Mouse (Mus musculus) ES-CJ7 (cell line): Measurements from ENCODE around the gene Cadps2.

Experiments used
- DNase-seq: peaks from one replicate; pipeline ENCODE4 v3.0.0; 2011; ENCODE audit warnings: low read depth, low spot score

The Cadps2 gene

DNA sequence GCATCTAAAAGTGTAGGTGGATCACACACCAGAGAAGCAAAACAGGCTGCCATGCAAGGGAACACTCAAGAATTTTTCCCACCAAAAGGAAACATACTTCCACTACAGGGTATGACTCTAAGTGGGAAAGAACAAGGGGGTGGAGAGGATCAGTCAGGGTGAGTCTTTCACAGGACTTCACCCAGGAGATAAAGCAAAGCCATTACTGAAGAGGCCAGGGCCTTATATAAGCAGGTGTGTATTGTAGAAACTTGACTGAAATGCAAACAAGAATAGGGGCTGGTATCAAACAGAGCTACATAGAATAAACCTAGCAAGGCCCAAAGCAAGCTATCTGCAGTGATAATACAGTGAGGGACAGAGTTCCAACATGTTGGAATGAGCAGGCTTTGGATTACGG, 271.6 kb downstream of the Cadps2 start:
- no peak for DNase-seq

DNA sequence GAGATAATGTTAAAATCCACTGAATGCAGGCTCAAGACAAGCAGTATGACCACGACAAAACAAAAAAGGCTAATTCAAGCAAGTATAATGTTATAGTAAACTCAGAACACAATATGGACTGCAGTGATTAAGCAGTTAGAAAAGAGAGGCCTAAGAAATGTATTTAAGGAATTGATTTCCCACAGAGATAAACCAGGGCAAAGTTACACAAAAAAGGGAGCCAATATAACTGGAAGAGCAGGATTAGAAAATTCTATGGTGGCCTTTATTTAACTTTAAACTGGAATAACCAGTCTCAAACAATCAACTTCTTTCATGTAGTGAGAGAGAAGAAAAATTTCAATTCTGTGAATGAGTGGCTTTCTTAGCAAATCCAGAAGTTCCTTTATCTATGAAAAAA, 289.3 kb downstream of the Cadps2 start:
- DNase-seq, result no peak

DNA sequence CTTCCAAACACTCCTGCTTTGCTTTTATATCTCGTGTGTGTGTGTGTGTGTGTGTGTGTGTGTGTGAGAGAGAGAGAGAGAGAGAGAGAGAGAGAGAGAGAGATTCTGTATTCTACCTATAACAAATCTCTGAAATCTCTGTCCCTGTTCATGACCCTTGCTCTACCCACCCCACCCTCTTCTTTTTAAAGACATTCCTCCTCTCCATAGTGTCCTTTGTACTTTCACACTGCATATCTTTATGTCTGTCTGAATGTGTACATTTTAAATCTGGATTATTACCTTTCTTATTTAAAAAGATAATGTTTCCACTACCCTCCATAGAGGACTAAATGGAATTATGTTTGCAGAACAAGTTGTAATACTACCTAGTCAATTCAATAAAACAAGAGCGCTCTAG, 315.5 kb downstream of the Cadps2 start:
- no peak for DNase-seq

DNA sequence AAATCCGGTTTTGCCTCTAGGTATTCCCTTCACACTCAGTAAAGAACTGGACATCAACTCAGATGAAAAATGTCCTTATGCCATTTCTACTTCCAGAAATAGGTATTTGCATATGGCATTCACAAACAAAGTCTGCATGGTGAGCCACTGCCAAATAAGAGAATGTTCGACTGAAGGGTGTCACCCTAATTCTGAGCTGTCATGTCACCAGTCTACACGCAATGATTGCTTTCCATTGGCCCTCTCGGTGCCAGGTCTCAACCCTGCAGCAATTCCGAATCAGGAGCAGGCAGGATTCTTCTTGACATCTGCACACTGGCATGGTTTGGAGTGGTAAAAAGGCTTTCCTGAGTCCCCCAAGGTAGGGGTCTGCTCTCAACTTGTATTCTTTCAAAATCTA, 316.7 kb downstream of the Cadps2 start:
- DNase-seq, result no peak

DNA sequence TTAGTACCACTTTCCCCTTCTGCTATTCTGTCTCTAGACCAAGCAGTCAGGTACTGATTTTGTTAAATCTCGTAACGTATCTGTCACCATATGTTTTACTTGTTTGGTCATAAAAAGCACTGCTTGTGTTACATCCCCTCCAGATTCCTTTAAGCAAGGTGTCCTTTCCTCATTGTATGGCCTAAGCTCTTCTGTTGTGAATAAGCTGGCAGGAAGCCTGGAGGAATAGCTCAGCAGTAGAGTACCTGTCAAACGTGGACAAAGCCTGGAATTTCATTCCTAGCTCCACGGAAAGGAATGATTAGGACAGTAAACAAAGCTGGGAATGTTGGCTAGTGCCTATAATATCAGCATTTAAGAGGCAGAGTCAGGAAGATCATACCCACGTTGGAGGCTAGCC, 340.6 kb downstream of the Cadps2 start:
- no peak for DNase-seq

DNA sequence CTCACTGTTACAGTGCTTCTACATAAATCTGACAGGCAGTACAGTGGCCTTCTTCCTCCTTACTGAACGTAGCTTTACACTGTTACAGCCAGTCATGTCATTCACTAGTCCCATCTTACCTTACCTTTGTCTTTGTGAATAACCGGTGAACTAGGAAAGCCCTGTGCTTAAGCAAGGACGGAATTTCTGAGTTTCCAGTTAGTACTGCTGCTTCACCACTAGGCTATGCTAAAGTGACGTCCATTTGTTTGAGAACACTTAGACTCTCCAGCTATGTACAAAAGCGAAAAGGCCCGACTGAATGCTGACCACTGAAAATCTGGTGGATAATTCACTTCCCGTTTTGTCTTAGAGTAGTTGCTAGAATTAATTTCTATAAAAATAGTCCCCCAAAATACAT, 347.4 kb downstream of the Cadps2 start:
- peak; percentile 69 for DNase-seq

DNA sequence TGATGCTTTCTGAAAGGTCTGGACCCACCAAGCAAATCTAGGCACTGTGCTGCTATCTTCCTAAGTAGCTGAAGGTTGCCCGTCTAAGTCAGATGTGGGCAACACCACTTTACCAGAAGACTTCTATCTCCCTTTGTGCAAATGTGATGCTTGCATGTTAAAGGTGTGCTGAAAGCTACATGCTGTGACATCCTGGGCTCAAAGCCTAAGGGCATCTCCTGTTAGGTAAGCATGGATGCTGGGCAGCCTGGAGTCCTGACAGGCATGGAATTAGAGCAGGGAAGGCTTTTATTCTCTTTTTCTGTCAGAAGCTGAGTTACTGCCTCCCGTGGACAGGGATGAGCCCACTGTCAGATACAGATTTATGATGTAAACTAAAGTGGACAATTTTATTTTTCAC, 348.8 kb downstream of the Cadps2 start:
- no peak for DNase-seq

DNA sequence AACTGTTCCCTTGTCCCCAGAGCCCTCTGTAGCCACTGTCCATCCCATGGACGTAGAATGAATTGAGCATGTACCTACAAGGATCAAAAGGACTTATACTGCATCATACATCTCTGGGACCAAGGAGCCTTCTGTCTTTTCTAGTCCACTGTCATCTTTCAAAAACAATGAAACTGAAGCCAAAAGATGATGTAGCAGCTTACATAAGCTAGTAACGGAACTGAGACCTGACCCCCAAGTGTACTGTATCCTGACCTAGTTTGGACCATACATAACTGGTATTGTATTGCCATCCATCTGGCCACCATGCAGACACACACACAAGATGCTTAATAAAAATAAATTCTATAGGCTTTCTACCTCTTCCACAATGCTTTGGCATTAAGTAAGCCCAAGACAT, 350.2 kb downstream of the Cadps2 start:
- DNase-seq, result no peak

DNA sequence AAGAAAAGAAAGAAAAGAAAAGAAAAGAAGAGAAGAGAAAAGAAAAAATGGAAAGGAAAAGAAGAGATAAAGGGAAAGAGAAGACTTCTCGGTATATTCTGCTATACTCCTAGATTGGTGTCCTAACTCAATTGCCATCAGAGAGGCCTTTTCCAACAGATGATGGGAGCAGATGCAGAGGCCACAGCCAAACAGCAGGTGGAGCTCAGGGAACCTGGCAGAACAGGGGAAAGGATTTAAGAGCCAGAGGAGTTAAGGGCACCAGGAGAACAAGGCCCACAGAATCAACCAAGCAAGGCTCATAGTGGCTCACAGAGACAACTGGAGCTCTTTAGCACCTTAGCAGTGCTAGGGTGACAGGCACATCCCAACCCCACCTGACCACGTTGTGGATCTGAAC, 366.5 kb downstream of the Cadps2 start:
- DNase-seq, result peak; percentile 66

DNA sequence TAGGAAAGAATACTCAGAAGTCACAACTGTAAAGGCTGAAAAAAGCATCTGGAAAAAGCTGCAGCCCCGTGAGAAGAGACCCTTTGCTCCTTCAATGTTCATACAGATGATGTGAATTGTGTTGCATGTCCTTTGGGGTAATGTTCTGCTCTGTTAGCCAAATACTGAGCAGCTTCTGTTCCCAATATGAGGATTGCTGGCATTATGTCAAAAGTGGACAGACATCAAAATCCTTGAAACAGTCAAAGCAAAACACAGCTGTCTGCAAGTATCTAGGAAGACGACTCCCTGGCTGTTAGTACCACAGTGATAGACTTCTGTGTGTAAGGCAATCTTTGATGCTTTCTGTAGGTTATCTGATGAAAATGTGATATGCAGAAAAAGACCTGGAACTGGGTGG, 367.4 kb downstream of the Cadps2 start:
- DNase-seq, result no peak

DNA sequence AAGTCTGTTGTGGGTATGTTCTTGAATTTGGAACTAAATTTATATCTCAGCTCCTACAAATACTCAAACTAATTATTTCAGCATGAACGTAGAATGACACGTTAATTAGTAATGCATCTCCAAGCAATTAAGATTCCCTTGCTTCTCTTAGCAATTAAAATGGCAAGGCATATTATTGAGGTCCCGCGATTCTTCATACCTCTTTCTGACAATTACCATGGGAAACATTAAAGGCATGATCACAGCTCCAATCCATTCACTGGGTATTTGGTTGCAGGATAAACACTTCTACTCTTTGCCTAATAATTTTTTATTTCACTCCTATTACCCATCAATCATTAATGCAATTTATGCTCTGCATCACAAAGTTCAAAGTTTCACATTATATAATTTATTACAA, 371.3 kb downstream of the Cadps2 start:
- no peak for DNase-seq

DNA sequence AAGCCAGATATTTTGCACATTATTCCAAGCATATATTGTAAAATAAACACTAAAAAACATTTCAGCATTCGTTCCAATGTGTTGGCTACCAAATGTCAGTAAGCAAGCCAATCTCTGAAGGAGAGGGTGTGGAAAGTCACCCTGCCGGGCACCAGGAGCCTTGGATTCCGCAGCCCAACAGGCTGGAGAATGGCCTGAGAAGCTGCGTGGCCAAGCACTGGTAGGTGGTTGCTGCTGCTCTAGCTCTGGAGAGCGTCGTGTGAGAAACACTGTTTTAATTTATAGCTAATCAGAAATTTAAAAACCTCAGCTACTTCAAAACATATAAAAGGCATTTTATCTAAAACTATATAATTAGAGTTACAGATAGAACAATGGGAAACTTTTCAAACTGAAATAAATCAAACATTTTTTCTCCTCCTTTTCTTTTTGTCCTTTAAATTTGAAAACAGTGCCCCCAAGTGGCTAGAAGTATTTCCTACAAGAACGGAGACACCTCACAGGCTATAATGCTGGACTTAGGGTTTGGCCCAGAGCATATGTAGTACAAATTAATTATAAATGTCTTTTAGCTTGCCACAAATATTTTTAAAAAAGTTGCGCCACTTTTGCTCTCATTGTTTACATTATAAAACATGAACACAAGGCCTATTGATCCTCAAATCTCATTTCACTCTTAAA, 376.5 kb downstream of the Cadps2 start:
- DNase-seq, result peak; percentile 48

DNA sequence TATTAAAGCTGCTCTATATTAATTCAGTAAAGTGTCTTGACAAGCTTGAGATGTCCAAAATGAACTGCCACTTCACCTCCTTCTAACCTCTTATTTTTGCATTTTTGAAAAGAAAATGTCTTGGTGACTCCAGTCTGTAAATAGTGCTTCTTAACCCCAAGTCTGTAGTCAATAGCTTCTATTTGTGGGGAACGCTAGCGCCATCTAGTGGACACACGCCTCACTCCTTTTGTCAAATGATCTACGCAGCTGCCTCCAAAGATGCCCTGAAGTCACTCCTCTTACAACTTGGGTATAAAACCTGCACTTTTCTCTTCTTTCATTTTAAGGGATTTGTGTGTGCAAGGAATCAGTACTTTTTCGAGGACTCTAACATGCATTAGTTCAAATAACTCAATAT, 381.5 kb downstream of the Cadps2 start:
- peak; percentile 84 for DNase-seq

DNA sequence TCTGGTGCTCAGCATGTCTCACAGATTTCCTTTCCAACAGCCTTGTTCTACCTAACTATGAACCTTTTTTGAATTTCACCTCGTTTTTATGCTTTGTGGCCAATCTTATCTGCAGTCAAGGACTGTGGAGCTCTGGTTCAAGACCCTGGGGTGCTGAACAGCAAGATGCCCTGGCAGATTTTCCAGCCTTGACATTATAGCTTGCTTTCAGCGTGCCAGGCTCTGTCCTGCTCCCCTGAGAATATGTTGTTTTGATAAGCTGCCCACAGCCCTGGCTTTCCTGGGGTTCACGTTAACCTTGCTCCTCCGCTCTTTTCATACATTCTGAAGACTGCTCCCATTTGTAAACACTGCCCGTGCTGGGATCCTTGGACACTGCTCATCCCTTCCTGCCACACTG, 385.3 kb downstream of the Cadps2 start:
- no peak for DNase-seq

DNA sequence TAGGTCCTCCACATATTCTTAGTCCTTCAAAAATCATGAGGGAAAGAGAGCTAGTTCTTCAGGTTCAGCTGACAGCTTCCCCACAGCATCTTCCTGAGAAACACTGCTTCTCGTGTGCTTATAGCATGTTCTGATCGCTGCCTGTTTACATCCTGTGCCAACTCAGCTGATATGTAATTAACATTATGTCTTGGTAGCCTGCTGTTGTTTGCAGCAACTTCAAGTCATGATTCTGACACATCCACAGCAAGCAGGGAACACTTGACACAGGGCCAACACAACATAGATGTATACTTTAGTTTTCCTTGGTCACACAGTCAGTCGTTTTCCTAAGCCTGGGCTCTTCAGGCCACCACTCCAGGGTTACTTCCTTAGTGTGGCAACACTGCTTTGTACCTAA, 399.3 kb downstream of the Cadps2 start:
- DNase-seq, result no peak

DNA sequence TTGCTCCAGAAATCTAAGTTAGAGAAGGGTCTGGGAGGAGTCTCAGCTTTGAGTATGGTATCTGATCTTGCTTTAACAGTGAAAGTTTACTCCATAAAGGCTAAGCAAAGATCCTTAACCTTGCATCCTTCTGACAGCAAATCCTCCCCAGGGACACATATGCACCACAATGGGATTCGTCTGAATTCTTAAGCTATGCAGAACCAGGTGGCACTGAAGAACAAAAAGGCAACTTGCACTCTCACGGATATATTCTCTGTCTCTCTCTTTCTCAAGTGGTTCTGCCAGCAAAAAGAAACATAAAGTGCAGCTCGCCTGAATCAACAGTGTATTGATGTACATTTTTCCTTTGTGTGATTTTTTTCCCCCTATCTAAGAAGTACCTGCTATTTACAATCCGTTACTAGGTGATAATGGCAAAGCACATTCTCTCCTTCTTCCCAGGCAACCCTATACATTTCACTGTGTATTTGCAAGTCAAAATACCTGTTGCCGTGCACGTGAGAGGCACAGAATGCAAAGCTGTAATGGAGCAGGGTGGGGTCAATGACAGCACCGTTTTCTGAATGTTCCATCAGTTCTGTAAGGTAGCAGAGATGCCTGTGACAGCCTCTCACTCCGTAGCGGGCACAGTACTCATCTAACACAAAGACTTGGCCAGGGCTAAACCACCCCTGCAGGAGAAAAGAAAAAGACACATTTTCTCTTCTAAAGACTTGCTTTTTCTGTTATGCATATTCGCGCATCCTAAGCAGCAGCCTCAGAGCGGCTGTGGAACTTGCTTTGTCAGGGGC, 428.8 kb downstream of the Cadps2 start:
- DNase-seq, result peak; percentile 81

DNA sequence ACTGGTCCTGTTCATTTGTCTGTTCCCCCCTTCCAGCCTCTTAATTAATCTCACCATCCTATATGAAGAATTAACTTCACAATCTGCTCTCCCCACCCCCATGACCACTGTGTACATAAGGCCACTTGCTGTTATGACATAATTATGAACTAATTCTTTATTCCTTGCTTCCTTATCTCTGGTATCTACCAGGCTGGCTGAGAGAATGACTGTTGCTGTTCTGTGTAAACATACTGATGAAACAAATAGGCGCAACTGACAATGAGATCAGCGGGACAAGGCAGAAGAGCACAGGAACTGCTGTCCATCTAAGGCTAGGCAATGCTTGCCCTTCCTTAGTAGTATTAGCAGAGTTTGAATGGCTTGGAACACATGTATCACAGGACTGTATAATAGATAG, 445.1 kb downstream of the Cadps2 start:
- DNase-seq, result no peak

DNA sequence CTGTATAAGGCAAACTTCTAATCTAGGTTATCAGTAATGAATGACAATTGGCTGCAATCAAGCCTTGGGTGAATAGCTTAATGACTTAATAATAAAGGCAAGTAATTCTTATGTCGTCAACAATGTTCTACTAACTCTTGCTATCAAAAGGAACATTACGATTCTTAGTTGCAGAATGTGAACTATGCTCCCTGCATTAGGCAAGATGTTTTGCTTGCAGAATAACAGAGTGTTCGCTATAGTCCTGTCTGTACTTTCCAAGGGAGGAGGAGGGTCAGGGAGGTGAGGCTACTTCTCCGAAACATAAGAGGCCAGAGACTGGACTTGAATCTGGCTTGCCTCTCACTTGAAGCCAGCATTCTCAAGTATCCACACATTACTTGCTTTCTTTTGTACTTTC, 446.5 kb downstream of the Cadps2 start:
- no peak for DNase-seq

DNA sequence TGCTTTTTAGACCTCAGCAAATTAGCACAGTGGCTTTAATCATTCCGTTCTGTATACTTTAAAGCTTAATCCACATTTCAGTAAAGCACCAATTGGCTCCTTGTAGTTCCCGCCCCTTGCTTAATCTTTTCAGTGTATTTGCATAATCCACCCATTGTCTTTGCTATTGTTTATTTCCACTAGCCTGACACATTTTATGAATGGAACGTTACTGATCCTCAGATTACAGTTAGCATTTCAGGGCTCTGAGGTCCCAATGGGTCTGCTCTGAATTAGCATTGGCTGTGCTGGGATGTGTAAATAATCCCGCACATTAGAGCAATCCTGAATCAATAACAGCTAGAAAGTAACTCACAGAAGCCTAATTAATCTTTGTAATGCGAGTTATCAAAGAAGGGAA, 452.5 kb downstream of the Cadps2 start:
- no peak for DNase-seq

DNA sequence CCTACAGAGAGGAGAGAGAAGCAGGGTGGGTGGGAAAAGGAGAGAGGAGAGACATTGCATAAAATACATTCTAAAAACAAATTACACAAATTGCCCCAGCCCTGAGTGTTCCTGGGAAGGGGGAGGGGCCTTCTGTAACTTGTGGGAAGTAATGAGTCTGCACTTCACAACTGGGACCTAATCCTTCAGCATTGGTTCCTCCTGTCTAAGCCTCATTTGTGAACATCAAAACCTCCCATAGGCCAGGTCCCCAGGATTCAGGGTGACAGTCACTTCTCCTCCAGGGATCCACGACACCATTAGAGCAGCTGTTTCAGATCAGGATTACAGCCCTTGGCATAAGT, 456.2 kb downstream of the Cadps2 start:
- DNase-seq, result no peak

DNA sequence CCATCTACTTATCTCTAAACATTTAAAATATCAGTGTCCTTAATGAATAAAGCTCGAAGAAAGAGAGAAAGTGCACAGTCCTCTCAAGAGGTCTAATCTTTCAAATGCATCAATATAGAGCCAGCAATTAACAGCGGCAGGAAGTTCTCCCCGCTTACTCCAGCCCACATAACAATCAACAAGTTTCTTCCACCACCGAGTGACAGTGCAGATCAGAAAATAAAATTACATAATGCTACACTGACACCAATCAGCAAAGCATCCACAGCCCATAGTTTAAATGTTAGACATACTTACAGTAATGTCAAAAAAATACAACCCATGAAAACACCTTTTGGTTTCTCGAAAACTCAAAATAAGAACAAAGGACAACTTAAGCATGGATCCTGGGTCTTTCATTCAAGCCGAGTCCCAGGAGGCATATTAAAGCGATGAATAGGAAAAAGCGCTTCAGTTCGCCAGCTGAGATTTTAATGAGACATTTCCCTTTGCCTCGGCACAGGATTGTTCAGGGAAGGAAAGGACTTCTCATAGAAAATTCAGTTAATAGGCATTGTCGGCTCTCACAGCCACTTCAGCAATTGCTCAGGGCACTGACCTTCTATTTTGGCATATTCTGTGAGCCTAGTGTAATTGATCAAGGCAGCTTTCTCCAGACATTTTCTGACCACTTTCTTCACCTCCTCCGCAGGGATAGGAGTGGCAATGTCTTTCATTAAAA, 456.8 kb downstream of the Cadps2 start:
- DNase-seq, result no peak

DNA sequence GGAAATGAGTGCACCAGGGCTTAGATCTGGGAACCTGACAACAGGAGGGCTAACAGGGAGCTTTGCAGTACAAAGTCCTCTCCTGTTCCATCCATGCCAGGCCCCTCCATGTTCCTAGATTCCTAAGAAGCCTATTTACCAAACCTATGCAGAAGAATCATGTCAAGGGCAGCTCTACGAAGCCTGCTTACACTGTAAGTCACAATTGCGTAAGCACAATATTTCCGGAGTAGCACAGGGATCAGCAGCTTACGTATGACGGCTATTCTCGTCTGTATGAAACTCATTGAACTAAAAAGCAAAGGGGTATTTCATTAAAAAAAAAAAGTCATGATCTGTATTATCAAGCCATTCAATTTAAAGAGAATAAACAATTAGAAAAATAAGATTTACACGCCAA, 462.9 kb downstream of the Cadps2 start:
- DNase-seq, result no peak

DNA sequence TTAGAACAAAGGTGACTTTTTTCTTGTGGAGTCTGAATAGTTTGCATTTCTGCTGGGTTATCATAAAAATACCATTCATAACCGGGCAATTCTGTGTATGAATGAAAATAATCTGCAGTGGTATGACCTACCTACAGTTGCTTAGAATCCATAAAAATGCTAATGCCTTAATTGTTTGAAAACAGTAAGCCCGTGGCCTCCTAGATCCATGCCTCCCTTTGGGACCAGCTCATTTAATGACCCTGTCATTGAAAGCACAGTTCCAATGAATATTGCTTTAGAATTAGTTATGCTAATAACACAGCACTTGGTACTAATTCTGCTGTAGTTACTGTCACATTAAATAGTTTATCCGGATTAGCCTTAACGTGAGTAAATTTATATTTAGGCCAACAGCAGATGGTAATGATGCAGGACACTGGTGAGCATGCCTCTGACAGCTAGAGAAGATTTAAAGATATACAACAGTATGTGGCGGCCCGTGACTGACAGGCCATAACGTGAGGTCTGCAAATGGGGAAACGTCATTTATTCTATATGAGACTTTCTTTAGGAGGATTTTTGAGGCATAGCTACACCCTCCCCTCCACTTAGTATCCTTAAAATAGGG, 477.3 kb downstream of the Cadps2 start:
- DNase-seq, result no peak
